Mouse (Mus musculus) left cerebral cortex, adult 9 months (tissue): ENCODE data around the gene Pigs.
A peak's percentile ranks its signal among the peaks of the same experiment; 100 is the strongest.

Experiments
- DNase-seq, 2 experiments: peaks; one replicate each; pipeline ENCODE4 v3.0.0; 2022; ENCODE audit warnings: low spot score in 2 of 2

Gene Pigs

GRCm38 (mm10) chr11:78327634-78328511 is at the start of gene Pigs:
TSS of gene Pigs (plus strand) at chr11:78328415.
- DNase-seq = peak; percentile 78 to 95

DNA sequence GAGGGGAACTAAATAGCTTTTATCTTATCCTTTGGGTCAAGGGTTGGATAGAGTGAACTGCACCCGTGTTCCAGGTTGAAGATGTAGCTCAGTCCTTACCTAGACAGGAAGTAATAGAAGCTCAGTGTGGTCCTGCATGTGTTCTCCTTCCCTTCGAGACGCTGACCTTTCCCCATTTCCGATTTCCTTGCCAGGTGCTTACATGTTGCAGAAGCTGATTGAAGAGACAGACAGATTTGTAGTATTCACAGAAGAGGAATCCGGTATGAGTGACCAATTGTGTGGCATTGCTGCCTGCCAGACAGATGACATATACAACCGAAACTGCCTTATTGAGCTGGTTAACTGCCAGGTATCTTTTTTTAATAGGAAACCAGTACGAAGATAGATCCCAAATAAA is 49.4 kb upstream of the Pigs start:
- no peak for DNase-seq

- no peak for DNase-seq
Observed at GRCm38 (mm10) chr11:78279586-78279985, 48.6 kb upstream of the Pigs start.

- DNase-seq = no peak
Observed at GRCm38 (mm10) chr11:78289146-78289763, 39.0 kb upstream of the Pigs start.

- peak; percentile 48 to 59 for DNase-seq
Observed at GRCm38 (mm10) chr11:78290654-78291053, 37.6 kb upstream of the Pigs start, which contains the start of gene BC030499. TSS of gene BC030499 (plus strand) at chr11:78290841.

DNA sequence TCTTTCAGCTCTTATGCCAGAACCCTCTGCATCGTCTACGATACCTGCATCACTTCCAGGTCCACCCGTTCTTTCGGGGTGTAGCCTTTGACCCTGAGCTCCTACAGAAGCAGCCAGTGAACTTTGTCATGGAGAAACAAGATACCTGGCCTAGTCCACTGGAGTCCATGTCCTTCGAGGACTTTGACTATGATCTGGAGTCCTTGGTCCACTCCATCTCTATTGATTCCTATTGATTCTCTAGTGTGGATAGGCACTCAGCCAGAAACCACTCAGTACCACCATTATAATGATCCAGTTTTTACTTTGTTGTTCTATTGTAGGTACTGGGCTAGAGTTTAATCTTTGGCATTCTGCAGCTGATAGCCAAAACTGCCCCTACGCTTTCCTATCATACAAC is 33.6 kb upstream of the Pigs start:
- DNase-seq = no peak

DNA sequence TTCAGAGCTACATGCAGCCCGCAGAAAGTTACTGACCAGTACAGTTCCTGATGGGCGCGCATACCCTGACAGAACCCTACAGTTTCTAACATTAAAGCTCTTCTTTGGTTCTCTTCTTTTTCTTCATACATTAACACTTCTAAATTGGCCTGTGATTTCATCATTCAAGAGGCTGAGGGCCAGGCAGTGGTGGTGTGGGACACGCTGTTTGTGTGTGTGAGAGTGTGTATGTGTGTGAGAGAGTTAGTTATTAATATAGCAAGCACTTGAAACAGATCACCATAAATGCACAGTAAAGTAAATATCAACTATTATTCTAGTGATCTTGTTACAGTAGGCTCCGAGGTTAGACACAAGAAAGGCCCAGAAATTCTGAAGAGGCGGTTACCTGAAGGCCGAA is 27.3 kb upstream of the Pigs start:
- no peak for DNase-seq

DNA sequence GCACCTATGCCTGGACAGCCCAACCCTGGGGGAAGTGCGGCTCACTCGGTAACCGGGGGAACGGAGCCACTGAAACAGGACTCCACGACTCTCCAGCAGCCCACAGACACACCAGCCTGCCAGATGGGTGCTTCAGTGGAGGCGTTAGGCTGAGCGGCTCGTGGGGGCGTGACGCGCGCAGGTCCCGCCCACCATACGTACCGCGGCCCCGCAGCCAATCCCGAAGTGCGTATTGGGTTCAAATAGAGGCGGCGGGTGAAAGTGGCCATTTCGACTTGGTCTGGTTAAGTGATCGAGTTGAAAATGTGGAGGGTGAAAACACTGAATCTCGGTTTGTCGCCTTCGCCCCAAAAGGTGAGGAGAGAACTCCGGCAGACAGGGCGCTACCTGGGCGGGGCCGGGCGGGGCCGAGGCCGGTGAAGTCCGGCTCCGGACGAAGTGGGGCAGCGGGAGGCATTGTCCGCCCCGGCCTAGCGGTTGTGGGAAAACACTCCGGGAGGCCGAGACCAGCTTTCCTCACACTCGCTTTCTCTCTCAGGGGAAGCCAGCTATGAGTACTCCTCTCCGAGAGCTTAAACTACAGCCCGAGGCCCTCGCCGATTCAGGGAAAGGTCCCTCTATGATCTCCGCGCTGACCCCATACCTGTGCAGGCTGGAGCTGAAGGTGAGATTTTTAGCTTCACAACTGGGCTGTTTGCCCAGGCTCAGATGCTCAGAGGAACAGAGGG is 26.7 kb upstream of the Pigs start, which contains the start of gene Spag5:
Gene Spag5 (plus strand): TSS at position 173 of the 728 bp plus-strand sequence.
- peak; percentile 75 to 90 for DNase-seq

GRCm38 (mm10) chr11:78305272-78305671 is 22.9 kb upstream of the Pigs start:
- no peak for DNase-seq

- no peak for DNase-seq
Observed at GRCm38 (mm10) chr11:78310861-78311511, 17.2 kb upstream of the Pigs start.

GRCm38 (mm10) chr11:78313662-78314061 is 14.6 kb upstream of the Pigs start:
- no peak for DNase-seq

DNA sequence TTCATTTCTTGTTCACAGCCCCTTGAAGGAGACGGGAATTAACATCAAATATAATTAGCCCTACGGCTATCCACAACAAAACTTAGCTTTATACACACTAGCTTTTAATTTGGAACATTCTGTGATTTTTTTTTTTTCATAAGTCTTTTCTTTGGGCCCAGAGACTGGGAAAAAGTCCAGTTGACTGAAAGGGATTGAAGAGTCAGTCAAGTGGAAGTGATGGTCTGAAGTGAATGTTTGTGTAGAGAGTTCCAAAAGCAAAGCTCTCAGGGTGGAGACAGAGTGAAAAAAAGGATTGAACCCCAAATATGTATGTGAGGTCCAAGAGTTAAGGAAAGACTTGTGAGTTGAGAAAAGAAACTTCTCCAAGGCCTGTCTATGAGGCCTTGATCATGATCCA is 9.8 kb upstream of the Pigs start:
- no peak for DNase-seq

- DNase-seq = peak in 1 of 2 experiments; percentile 44
Observed at GRCm38 (mm10) chr11:78322076-78322831, 6.0 kb upstream of the Pigs start.

DNA sequence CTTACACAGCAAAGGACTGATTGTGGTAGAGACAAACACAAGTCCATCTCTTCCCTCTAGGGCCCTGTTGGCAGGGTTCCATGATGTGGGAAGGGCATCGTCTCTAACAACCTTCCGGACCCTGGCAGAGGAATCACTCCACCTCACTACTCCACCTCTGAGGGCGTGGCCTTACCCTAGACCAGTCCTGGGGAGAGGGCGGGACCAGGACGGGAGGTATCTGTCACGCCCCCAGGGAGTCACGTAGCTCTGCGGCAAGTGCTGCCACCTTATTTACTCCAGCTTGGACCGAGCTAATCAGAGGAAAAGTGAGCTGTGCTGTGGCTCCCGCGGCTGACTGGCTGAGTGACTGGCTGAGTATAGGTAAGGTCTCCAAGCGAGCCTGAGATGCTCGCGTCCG is 5.4 kb upstream of the Pigs start, which contains the start of gene Aldoc:
Gene Aldoc (plus strand): TSS at position 109 of the 400 bp plus-strand sequence.
- peak; percentile 73 to 84 for DNase-seq

DNA sequence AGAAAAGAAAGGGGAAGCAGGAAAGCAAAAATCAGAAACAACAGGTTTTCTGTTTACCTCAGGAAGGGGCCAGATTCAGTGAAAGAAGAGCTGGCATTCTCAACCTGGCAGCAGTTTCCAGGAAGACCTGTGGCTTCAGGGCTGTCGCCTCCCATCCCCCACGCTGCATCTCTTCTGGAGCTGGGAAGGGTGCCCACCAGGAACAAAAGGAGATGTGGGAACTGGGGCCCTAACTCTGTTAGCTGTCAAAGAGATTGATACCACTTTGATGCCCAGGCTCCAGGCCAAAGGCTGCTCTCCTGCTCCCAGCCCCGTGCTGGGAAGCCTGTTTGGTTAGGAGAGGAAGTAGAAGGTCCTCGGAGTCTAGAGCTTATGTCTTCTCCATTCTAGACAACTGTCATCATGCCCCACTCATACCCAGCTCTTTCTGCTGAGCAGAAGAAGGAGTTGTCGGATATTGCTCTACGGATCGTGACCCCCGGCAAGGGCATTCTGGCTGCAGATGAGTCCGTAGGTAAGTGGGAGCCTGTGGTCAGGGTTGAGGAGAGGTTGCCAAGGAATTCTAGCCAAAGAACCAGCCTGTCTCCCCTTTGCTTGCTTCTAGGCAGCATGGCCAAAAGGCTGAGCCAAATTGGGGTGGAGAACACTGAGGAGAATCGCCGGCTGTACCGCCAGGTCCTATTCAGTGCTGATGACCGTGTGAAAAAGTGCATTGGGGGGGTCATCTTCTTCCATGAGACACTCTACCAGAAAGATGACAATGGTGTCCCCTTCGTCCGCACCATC is 4.0 kb upstream of the Pigs start:
- DNase-seq = no peak

GRCm38 (mm10) chr11:78324965-78325364 is 3.2 kb upstream of the Pigs start:
- DNase-seq = no peak

DNA sequence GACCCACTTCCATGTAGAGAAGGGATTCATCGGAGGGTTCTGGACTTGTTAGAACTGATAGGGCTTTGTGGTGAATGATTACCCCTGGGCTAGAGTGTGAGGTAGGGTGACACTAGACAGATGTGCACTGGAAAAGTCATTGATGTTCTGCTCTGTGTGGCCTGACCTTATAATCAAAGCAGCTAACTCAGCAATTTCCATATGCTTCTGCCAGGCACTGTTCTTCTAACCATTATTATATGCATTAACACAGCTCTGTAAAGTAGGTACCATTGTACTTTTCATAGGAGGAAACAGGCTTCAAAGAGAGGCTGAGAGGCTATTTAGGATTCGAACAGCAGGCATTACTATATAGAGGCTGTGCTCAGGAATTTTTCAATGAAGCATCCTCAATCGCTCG is 1.0 kb upstream of the Pigs start:
- no peak for DNase-seq

- DNase-seq = no peak
Observed at GRCm38 (mm10) chr11:78328512-78329056, 369 bp downstream of the Pigs start.

DNA sequence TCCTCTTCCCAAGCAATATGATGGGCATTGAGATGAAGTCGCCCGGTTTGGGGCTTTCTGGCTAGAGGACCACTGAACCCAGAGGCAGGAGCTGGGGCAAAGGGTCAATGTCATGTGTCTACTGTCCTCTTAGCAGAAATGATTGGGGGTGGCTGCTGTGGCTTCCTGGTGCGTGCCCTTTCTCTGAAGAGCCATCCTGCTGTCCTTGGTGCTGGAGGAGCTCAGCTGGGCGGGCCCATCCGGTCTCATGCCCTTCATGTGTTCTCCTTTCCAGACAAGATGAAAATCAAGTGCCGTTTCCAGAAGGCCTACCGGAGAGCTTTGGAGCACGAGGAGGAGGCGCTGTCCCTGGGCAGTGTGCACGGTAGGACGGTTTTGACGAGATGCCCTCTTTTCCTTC is 4.5 kb downstream of the Pigs start:
- no peak for DNase-seq

- no peak for DNase-seq
Observed at GRCm38 (mm10) chr11:78333992-78334391, 5.8 kb downstream of the Pigs start.
